Mouse (Mus musculus): ENCODE results near the gene Lgalsl. TPM values are rescaled to one million over a fixed set of nuclear protein-coding genes. Genes with fewer than 3 reads are reported as not detected.

Gene Lgalsl
- polyA plus RNA-seq, 1 experiment from 2014 or later: 54.4 TPM

DNA sequence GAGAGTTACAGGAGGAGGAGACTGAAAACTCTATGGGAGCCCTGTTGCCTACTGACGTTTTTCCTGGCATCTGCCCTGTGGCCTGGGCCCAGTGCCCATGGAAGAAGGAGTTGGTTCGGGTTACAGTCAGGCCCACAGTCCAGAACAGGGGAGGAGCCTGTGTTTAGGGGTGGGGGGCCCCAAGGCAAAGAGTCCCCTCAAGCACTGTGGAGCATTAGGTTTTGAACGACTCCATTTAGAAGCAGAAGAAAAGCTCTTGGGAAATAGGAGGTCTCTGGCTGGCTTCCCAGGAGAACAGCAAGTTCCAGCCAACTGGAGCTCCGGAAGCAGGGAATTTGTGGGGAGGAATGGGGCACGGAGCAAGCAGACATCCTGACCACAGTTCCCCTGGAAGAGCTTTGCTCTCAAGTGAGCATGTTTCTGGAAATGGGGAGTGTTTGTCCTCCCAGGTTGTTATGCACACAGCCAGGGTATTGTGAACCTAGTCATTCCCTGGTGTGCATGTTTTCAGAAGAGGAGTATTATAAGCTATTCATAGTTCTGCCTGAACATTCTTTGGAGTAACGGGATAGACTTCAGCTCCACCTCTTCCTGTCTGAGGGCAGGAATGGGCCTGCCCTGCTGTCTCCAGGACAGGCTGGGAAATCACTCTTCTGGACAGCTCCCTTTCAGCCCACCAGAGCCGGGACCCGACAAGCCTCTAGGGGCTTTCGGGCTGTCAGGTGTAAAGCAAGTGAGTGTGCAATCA is 28.2 kb upstream of the Lgalsl start:
- Histone ChIP-seq H3K36me3 (no peaks in the 10 kb centered on the region), H3K4me3 (peak overlapping the region; percentile 16), H3K4me2 (peak overlapping the region; percentile 46), H3K27me3 (no peaks in the 10 kb centered on the region), H3K4me1 (peaks cover 31% of the 10 kb centered on the region), H3K27ac (peak overlapping the region; percentile 97), H3K9me3 (no peaks in the 10 kb centered on the region), H3K9ac (no peak overlapping the region)
- WGBS: under 1% methylated on average over 9 of the region's 9 CpGs
- peak; percentile 94 for ATAC-seq (ENCODE audit: borderline replicate concordance, extremely low read depth, low FRiP score, low TSS enrichment)

DNA sequence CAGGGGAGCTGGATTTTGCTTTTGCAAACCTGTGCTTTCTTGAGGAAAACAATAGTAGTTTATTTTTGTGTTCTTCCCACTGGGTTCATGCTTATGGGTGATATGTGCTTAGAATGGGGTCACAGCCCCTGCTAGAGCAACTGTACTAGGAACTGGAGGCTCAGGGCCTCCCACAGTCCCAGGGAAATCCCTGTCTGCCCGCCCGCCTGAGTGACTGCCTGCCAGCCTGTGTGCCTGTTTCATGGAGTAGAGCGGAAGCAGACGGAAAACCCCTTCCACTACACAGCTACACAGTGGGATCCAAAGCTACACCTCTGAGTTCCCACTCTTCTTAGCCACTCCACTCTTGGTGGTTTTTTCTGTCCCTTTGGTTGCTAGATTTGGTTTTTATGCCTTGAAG is 27.1 kb upstream of the Lgalsl start:
- Histone ChIP-seq H3K27ac (peak overlapping the region; percentile 97), H3K36me3 (no peaks in the 10 kb centered on the region), H3K9me3 (no peaks in the 10 kb centered on the region), H3K4me3 (no peak overlapping the region), H3K4me2 (no peak overlapping the region), H3K4me1 (peaks cover 31% of the 10 kb centered on the region), H3K9ac (no peak overlapping the region), H3K27me3 (no peaks in the 10 kb centered on the region)
- 96% methylated on average over 4 of the region's 4 CpGs for WGBS
- ATAC-seq (ENCODE audit: borderline replicate concordance, extremely low read depth, low FRiP score, low TSS enrichment): no peak

DNA sequence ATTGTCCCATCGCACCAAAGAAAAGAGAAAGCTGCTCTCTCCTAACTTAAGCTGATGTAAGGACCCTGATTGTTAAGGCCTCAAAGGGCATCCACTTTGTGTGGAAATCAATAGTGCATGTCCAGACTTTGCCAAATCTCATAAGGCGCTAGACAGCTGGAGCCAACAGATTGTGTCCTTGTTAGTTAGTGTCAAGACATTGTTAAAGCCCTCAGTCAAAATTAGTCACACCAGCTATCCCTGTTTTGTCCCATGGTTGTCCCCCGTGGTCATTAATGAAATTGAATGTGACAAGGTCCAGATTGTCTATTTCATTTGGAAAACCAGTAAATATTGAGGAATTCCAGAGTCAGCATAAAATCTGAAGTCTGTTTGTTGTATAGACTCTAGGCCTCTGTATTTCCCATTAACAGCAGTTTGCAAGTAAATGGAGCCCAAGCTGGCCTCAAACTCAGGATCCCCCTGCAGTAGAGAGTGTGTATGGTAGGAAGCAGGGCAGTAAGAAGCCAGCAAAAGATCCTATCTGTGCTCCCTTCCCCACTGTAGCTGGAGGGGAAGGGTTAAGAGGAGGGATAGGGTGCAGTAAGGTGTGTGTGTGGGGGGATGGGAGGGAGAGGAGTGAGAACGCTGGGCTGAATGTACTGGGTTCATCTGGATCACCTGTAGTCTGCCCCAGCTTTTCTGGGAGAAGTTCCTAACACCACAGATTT is 23.3 kb upstream of the Lgalsl start:
- WGBS: 68% methylated on average over 4 of the region's 4 CpGs
- Histone ChIP-seq H3K36me3 (no peaks in the 10 kb centered on the region), H3K9ac (no peak overlapping the region), H3K9me3 (no peaks in the 10 kb centered on the region), H3K4me2 (no peak overlapping the region), H3K27me3 (no peaks in the 10 kb centered on the region), H3K4me1 (peaks cover 20% of the 10 kb centered on the region), H3K4me3 (no peak overlapping the region), H3K27ac (no peak overlapping the region)
- ATAC-seq (ENCODE audit: borderline replicate concordance, extremely low read depth, low FRiP score, low TSS enrichment): no peak

DNA sequence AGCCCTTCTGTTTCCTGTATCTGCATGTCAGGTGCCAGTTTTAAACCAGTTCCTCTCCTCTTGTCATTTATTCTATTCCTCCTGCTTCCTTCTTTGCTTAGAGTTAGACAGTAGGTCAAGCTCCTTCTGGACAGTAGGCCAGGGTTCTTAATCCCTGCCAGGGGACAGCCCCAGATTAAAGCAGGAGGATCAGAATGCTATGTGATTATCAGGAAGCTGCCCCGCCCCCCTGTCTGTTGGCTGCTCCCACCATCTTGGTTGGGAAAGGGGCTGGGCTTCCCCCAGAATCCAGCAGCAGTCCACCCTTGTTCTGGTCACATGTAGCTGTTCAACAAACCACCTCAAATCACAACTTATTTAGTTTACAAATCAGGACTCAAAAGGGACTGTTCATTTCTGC is 19.3 kb upstream of the Lgalsl start:
- no peak overlapping the region for H3K4me3 ChIP-seq
- H3K27ac ChIP-seq: no peak overlapping the region
- H3K4me2 ChIP-seq: no peak overlapping the region
- H3K36me3 ChIP-seq: no peaks in the 10 kb centered on the region
- no peaks in the 10 kb centered on the region for H3K9me3 ChIP-seq
- WGBS: 69% methylated on average over 1 of the region's 1 CpGs
- H3K4me1 ChIP-seq: 0 out of 2 replicates have a peak, but pooled peaks cover 5% of the 10 kb centered on the region
- H3K9ac ChIP-seq: no peak overlapping the region
- no peaks in the 10 kb centered on the region for H3K27me3 ChIP-seq
- ATAC-seq (ENCODE audit: borderline replicate concordance, extremely low read depth, low FRiP score, low TSS enrichment): no peak

DNA sequence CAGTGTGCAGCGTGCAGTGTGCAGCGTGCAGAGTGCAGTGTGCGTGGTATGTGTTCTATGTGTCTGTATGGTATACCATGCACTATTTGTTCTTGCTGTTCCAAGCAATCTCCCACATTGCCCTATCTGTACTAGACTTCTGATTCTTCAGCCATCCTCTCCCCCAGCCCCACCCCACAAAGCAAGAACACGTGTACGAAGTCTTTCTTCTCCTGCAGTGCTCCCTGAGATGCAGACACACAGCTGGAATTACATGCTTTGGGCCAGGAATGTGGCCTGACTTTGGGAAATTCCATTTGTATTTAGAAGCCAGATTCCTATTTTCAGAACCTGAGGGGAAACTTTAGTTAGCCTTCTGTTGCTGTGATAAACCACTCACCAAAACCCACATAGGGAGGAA is 18.5 kb upstream of the Lgalsl start:
- no peak for ATAC-seq (ENCODE audit: borderline replicate concordance, extremely low read depth, low FRiP score, low TSS enrichment)
- no peaks in the 10 kb centered on the region for H3K9me3 ChIP-seq
- H3K36me3 ChIP-seq: no peaks in the 10 kb centered on the region
- 70% methylated on average over 5 of the region's 5 CpGs for WGBS
- H3K4me1 ChIP-seq: 0 out of 2 replicates have a peak, but pooled peaks cover 5% of the 10 kb centered on the region
- no peak overlapping the region for H3K9ac ChIP-seq
- H3K4me2 ChIP-seq: no peak overlapping the region
- no peak overlapping the region for H3K27ac ChIP-seq
- H3K27me3 ChIP-seq: no peaks in the 10 kb centered on the region
- no peak overlapping the region for H3K4me3 ChIP-seq

DNA sequence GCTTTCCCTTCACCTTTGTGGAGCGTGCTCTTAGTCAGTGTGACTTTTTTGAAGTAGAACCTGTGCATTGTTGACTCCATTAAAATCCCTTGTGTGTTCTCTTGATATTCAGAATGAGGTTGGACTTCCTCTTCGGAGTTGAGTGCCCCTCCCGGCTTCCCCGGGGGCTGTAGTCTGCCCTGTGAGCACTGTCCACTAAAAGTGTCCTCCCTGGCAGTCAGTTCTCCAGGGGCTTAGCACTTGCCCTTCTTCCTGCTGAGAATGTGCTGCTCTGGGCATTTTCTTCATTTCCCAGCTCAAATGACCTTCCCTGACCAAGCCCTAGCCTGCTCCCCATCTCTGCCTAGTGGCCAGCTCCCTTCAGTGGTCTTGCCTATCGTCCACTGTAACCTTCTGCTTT is 6.5 kb upstream of the Lgalsl start:
- H3K4me1 ChIP-seq: no peaks in the 10 kb centered on the region
- no peaks in the 10 kb centered on the region for H3K36me3 ChIP-seq
- ATAC-seq (ENCODE audit: borderline replicate concordance, extremely low read depth, low FRiP score, low TSS enrichment): no peak
- H3K4me3 ChIP-seq: no peak overlapping the region
- no peak overlapping the region for H3K4me2 ChIP-seq
- no peak overlapping the region for H3K9ac ChIP-seq
- no peaks in the 10 kb centered on the region for H3K27me3 ChIP-seq
- no peaks in the 10 kb centered on the region for H3K9me3 ChIP-seq
- 80% methylated on average over 5 of the region's 5 CpGs for WGBS
- H3K27ac ChIP-seq: no peak overlapping the region

DNA sequence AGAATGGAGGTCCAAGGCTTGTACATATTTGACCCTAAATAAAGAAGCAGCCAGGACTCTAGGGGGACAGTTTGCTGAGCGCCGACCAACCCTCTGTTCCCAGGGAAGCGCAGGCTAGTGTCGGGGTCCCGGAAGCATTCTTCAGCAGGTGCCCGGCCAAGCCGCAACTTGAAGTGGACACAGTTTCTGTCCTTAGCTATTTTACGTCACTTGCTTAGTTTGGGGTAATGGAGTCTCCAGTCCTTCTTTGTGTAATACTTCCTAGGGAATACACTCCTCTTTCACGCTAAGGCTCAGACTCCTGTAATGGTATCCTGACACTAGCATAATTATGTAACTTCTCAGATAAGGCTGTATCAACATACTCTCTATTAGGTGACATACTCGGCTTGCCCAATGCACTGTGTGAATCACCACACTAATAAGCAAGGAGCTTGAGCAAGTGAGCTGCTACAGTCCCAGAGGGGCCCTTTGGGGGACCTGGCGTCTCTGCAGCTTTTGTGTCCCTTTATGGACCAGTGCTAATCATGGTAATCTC is 813 bp upstream of the Lgalsl start:
- WGBS: 16% methylated on average over 11 of the region's 11 CpGs
- no peaks in the 10 kb centered on the region for H3K27me3 ChIP-seq
- peak overlapping the region; percentile 91 for H3K4me3 ChIP-seq
- peak; percentile 34 for ATAC-seq (ENCODE audit: borderline replicate concordance, extremely low read depth, low FRiP score, low TSS enrichment)
- peak overlapping the region; percentile 94; the same call in 1 of the 2 replicates for H3K27ac ChIP-seq
- peaks cover 21% of the 10 kb centered on the region for H3K4me1 ChIP-seq
- no peaks in the 10 kb centered on the region for H3K9me3 ChIP-seq
- H3K36me3 ChIP-seq: peaks cover 16% of the 10 kb centered on the region
- H3K4me2 ChIP-seq: peak overlapping the region; percentile 77
- H3K9ac ChIP-seq: peak overlapping the region; percentile 94

DNA sequence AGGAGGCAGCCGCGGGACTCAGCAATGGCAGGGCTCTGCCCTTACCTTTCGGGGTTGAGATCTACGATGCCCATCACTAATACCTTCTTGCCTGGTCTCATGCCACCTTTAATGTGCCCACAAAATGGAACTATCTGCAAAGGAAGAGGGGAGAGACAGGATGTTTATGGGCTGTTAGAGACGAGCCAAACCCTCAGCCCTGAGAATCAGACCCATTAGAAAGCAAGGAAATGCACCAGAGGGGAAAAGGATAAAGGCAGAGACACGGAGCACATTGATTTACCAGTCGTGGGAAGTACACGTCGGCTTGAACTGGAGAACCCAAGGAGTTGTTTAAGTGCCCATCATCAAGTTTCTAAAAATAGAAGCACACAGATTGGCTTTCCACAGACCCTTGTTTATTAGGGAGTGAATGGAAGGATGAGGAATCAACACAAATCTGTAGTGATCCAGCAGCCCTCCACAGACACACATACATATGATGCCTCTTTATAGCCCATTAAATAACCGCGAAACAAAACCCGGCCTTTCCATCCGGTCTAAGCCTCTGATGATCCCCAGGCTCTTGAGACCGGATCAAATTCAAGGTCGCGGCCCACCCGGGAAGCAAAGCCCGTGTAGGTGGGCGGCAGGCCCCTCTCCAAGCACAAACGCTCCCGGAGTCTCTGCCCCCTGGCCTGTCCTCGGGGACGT is 717 bp downstream of the Lgalsl start:
- ATAC-seq (ENCODE audit: borderline replicate concordance, extremely low read depth, low FRiP score, low TSS enrichment): no peak
- H3K4me1 ChIP-seq: peaks cover 21% of the 10 kb centered on the region
- H3K27ac ChIP-seq: peak overlapping the region; percentile 94
- H3K4me2 ChIP-seq: peak overlapping the region; percentile 77
- 8% methylated on average over 23 of the region's 23 CpGs for WGBS
- no peaks in the 10 kb centered on the region for H3K27me3 ChIP-seq
- H3K4me3 ChIP-seq: peak overlapping the region; percentile 91
- H3K36me3 ChIP-seq: peaks cover 26% of the 10 kb centered on the region
- peak overlapping the region; percentile 94 for H3K9ac ChIP-seq
- no peaks in the 10 kb centered on the region for H3K9me3 ChIP-seq

DNA sequence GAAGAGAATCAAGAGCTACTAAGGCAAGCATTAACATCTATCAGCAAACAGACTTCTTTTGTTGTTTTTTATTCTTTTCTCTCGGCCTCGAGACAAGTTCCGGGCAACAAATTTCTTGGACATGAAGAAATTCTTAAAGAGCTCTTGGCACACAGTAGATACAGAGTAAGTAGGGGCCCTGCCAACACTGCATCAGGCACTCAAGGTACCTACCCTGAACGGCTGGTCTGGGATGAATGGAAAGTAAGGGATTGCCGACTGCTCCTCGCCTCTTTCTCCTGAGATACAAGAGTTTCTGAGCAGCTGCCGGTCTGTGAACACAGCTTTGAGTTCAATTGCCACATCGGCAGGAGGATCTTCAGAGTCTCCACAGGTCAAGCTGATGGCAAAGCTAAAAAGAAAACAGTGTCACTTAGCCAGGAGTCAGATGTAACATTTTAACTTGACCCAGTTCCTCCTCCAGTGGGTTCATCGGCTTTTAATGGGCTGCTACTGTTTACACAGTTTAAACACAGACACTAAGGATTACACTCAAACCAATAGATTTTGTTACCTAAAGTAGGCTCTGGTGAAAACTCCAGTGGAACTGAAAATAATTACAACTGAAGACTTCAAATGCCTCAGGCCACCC is 1.7 kb downstream of the Lgalsl start:
- Histone ChIP-seq H3K9ac (0 out of 2 replicates have a peak overlapping the region, but pooled peaks have one; percentile 11), H3K4me1 (peaks cover 21% of the 10 kb centered on the region), H3K9me3 (no peaks in the 10 kb centered on the region), H3K36me3 (peaks cover 31% of the 10 kb centered on the region), H3K4me3 (no peak overlapping the region; the same call in 1 of the 2 replicates), H3K4me2 (peak overlapping the region; percentile 77), H3K27me3 (no peaks in the 10 kb centered on the region), H3K27ac (no peak overlapping the region)
- ATAC-seq (ENCODE audit: borderline replicate concordance, extremely low read depth, low FRiP score, low TSS enrichment): no peak
- 35% methylated on average over 9 of the region's 9 CpGs for WGBS

DNA sequence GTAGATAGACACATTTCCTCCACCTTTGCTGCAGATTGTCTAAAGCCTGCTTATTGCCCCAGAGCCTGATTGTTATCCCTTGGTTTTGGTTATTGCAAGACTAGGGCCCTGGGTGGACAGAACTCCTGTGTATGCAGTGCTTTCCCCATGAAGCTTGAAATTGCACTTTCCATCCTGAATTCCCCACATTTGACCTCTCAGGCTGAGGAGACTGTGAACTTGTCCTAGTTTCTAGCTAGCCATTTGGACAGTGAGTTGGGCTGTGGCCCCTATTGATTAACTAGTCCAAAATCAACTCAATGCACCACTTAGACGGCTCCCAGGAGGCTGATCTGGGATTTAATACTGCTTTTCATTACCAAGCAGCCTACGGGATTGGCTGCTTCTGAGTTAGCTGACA is 6.9 kb downstream of the Lgalsl start:
- Histone ChIP-seq H3K4me3 (no peak overlapping the region), H3K4me1 (peaks cover 8% of the 10 kb centered on the region), H3K27ac (no peak overlapping the region), H3K27me3 (no peaks in the 10 kb centered on the region), H3K36me3 (peaks cover 31% of the 10 kb centered on the region), H3K9me3 (no peaks in the 10 kb centered on the region), H3K4me2 (no peak overlapping the region), H3K9ac (no peak overlapping the region)
- 87% methylated on average over 2 of the region's 2 CpGs for WGBS
- ATAC-seq (ENCODE audit: borderline replicate concordance, extremely low read depth, low FRiP score, low TSS enrichment): no peak

DNA sequence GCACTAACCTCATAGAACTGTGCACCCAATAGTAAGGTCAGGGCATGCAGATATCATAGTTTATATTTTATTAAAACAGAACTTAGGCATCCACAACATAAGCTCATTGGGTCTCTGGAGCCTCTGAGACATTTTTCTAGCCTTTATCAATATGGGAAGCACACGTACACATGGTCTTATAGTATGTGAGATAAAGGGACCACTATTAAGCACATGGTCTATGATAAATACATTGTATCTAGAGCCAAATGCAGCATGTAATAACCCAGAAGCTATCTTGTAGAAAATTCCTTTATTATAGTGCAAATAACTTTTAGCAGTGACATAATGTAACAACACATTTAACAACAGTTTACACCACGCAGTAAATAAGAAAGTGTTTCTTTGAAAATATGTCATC is 7.6 kb downstream of the Lgalsl start:
- Histone ChIP-seq H3K9ac (no peak overlapping the region), H3K36me3 (peaks cover 31% of the 10 kb centered on the region), H3K4me3 (no peak overlapping the region), H3K4me2 (no peak overlapping the region), H3K9me3 (no peaks in the 10 kb centered on the region), H3K27ac (no peak overlapping the region), H3K27me3 (no peaks in the 10 kb centered on the region), H3K4me1 (peaks cover 5% of the 10 kb centered on the region; the same call in 1 of the 2 replicates)
- ATAC-seq (ENCODE audit: borderline replicate concordance, extremely low read depth, low FRiP score, low TSS enrichment): no peak
- WGBS: 64% methylated on average over 2 of the region's 2 CpGs
